Mouse (Mus musculus) MEL (cell line): ENCODE results near the gene Mkln1. TPM values are rescaled to one million over a fixed set of nuclear protein-coding genes. Genes with fewer than 3 reads are reported as not detected.
A peak's percentile ranks its signal among the peaks of the same experiment; 100 is the strongest.

Experiments used
- DNase-seq: peaks from one replicate; pipeline ENCODE4 v3.0.0; 2011; ENCODE audit warnings: low read depth, low spot score
- H3K27ac ChIP-seq: 2 replicates; pipeline ENCODE4 v1.5.1; 2012; ENCODE audit warnings: low read depth, mild to moderate bottlenecking, control low read depth, low read length, moderate library complexity; ENCODE audit not compliant: control insufficient read depth
- H3K27me3 ChIP-seq, 2 experiments: fragments of 150-350 bp in 1 of 2; sonication (generic) in 1 of 2; 2 replicates each; pipeline ENCODE4 v1.6.1; 2012; ENCODE audit warnings: low read length in 2 of 2, mild to moderate bottlenecking in 2 of 2, improper control_type of control experiment in 1 of 2, moderate library complexity in 1 of 2; ENCODE audit not compliant: insufficient read depth in 2 of 2, control insufficient read depth in 1 of 2
- H3K36me3 ChIP-seq, 2 experiments: 2 replicates each; pipeline ENCODE4 v1.6.1; 2012 to 2014; ENCODE audit warnings: low read length in 2 of 2, improper control_type of control experiment in 1 of 2, inconsistent platforms in 1 of 2, mild to moderate bottlenecking in 1 of 2; ENCODE audit not compliant: insufficient read depth in 2 of 2, control insufficient read depth in 1 of 2
- H3K4me1 ChIP-seq, 2 experiments: fragments of 150-350 bp in 1 of 2; sonication (generic) in 1 of 2; 2 replicates each; pipeline ENCODE4 v1.6.1; 2012; ENCODE audit warnings: low read length in 2 of 2, improper control_type of control experiment in 1 of 2, mild to moderate bottlenecking in 1 of 2; ENCODE audit not compliant: insufficient read depth in 2 of 2, control insufficient read depth in 1 of 2
- H3K4me3 ChIP-seq, 2 experiments: fragments of 150-350 bp in 1 of 2; sonication (generic) in 1 of 2; 2 replicates each; pipeline ENCODE4 v1.5.1; 2012; ENCODE audit warnings: low read depth in 2 of 2, low read length in 2 of 2, mild to moderate bottlenecking in 2 of 2, moderate library complexity in 2 of 2, control low read depth in 1 of 2, improper control_type of control experiment in 1 of 2; ENCODE audit not compliant: control insufficient read depth in 1 of 2, insufficient read depth in 1 of 2
- H3K79me2 ChIP-seq: 2 replicates; pipeline ENCODE4 v1.6.1; 2012; ENCODE audit warnings: mild to moderate bottlenecking, low read length, moderate library complexity; ENCODE audit not compliant: control insufficient read depth, poor library complexity, insufficient read depth
- H3K9ac ChIP-seq: 2 replicates; pipeline ENCODE4 v1.6.1; 2012; ENCODE audit warnings: low read depth, mild to moderate bottlenecking, control low read depth, low read length, moderate library complexity; ENCODE audit not compliant: control insufficient read depth, poor library complexity, severe bottlenecking
- H3K9me3 ChIP-seq: fragments of 150-350 bp; sonication (generic); replicated peaks from 2 replicates; pipeline ENCODE4 v1.6.1; 2012; ENCODE audit warnings: mild to moderate bottlenecking, low read length, improper control_type of control experiment, moderate library complexity; ENCODE audit not compliant: insufficient read depth
- CHD2 ChIP-seq: IDR thresholded peaks from 2 replicates; pipeline ENCODE4 v1.6.1; 2011; ENCODE audit warnings: low read length, improper control_type of control experiment
- EP300 ChIP-seq, 2 experiments: IDR thresholded peaks; 2 replicates each; pipeline ENCODE4 v1.6.1; 2011; ENCODE audit warnings: improper control_type of control experiment in 2 of 2, low read length in 2 of 2, low read depth in 1 of 2, mild to moderate bottlenecking in 1 of 2
- GABPA ChIP-seq: IDR thresholded peaks from 2 replicates; pipeline ENCODE4 v1.6.1; 2012; ENCODE audit warnings: low read depth, mild to moderate bottlenecking, inconsistent platforms, low read length, improper control_type of control experiment, moderate library complexity
- JUND ChIP-seq: IDR thresholded peaks from 2 replicates; pipeline ENCODE4 v1.6.1; 2011; ENCODE audit warnings: low read depth, mild to moderate bottlenecking, improper control_type of control experiment, low read length
- MAZ ChIP-seq: IDR thresholded peaks from 2 replicates; pipeline ENCODE4 v1.6.1; 2012; ENCODE audit warnings: low read depth, mild to moderate bottlenecking, inconsistent platforms, low read length, improper control_type of control experiment
- MXI1 ChIP-seq: IDR thresholded peaks from 2 replicates; pipeline ENCODE4 v1.6.1; 2011; ENCODE audit warnings: mild to moderate bottlenecking, low read depth, low read length, improper control_type of control experiment
- NRF1 ChIP-seq: IDR thresholded peaks from 2 replicates; pipeline ENCODE4 v1.6.1; 2014; ENCODE audit warnings: low read depth, mild to moderate bottlenecking, inconsistent platforms, low read length, improper control_type of control experiment, moderate library complexity; ENCODE audit not compliant: poor library complexity, insufficient read depth, severe bottlenecking
- TAL1 ChIP-seq: IDR thresholded peaks from 2 replicates; pipeline ENCODE4 v1.6.1; 2012; ENCODE audit warnings: mild to moderate bottlenecking, inconsistent platforms, low read length, moderate library complexity, mixed read lengths
- UBTF ChIP-seq: IDR thresholded peaks from 2 replicates; pipeline ENCODE4 v1.6.1; 2012; ENCODE audit warnings: low read depth, mild to moderate bottlenecking, inconsistent platforms, low read length, improper control_type of control experiment, moderate library complexity, borderline replicate concordance; ENCODE audit not compliant: insufficient read depth
- USF1 ChIP-seq: IDR thresholded peaks from 2 replicates; pipeline ENCODE4 v1.6.1; 2014; ENCODE audit warnings: low read depth, mild to moderate bottlenecking, inconsistent platforms, low read length, improper control_type of control experiment, moderate library complexity
- ZNF384 ChIP-seq: IDR thresholded peaks from 2 replicates; pipeline ENCODE4 v1.6.1; 2012; ENCODE audit warnings: low read depth, mild to moderate bottlenecking, inconsistent platforms, low read length, improper control_type of control experiment
- polyA plus RNA-seq, 2 experiments: library from polyadenylated mRNA; stranded (reverse) in 1 of 2; unstranded in 1 of 2; fragments of >175 nt in 1 of 2; fragments of >200 nt in 1 of 2; gene quantifications; 2 replicates each; pipeline versions ENCODE4 v1.2.1 to v1.2.4; 2012; ENCODE audit warnings: low replicate concordance in 2 of 2, low read depth in 1 of 2; ENCODE audit not compliant: insufficient read length in 2 of 2, insufficient read depth in 1 of 2, missing spikeins in 1 of 2
- total RNA-seq: library from RNA; depleted of rRNA; stranded (reverse); fragments of 300-350 nt; gene quantifications from 2 replicates; pipeline ENCODE4 v1.2.3, GENCODE M21; 2012; rRNA removed

The Mkln1 gene
- total and polyA plus RNA-seq, 3 experiments: 115 to 187 (median 135) TPM

DNA sequence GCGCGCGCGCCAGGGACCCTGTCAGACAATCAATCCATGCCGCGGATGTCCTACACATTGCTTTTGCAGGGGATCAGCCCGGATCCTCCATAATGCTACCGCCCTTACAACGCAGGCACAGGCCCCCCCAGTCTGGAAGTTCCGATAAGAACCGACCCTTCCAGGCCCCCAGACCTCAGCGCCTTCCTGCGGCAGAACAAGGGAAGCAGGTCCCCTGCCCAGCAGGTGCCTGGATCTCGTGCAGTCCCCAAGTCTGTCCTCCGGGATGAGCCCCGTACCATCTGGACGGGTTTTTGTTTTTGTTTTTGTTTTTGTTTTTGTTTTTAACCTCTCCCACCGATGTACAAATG, 165.6 kb downstream of the Mkln1 start:
- Histone ChIP-seq H3K79me2 (peaks cover 13% of the 10 kb centered on the region), H3K4me3 (peak overlapping the region; percentile 59 to 80), H3K9ac (peak overlapping the region; percentile 62), H3K27me3 (no peaks in the 10 kb centered on the region), H3K4me1 (peaks cover 0 to 15% of the 10 kb centered on the region in 2 experiments; a peak in 3 of 4 replicates), H3K27ac (no peak overlapping the region), H3K9me3 (no peaks in the 10 kb centered on the region), H3K36me3 (peaks cover 0 to 5% of the 10 kb centered on the region in 2 experiments; a peak in 2 of 4 replicates)
- TF ChIP-seq GABPA: no peak
- peak; percentile 56 for TF ChIP-seq TAL1
- no peak for DNase-seq

- Histone ChIP-seq H3K9me3 (no peaks in the 10 kb centered on the region), H3K27ac (no peak overlapping the region), H3K27me3 (no peaks in the 10 kb centered on the region), H3K9ac (no peak overlapping the region), H3K36me3 (peaks cover 0 to 5% of the 10 kb centered on the region in 2 experiments; a peak in 2 of 4 replicates), H3K4me1 (peaks cover 0 to 15% of the 10 kb centered on the region in 2 experiments; a peak in 3 of 4 replicates), H3K79me2 (peaks cover 13% of the 10 kb centered on the region), H3K4me3 (no peak overlapping the region)
- DNase-seq: no peak
- TF ChIP-seq JUND (no peak), USF1 (no peak), MXI1 (no peak), ZNF384 (no peak), NRF1 (no peak), CHD2 (no peak), GABPA (no peak), UBTF (no peak), EP300 (IDR thresholded peaks at IDR 0.05; ENCODE audit: low read depth in 1 of 2, low read length in 2 of 2) (no peak), MAZ (no peak)
- TF ChIP-seq, all 39 proteins: peak for 0
Observed at GRCm38 (mm10) chr6:31564901-31565391, 166.4 kb downstream of the Mkln1 start.

Other genes starting within 250 kb of the Mkln1 start
- gene Podxl, start 165.2 kb downstream of the Mkln1 start, total RNA-seq: 14.2 and 19.1 TPM in 2 replicates
- 10 to 100 TPM in 1 of 2 experiments, not detected in 1; 40.8 TPM for gene Podxl, start 165.2 kb downstream of the Mkln1 start, polyA plus RNA-seq